Mouse (Mus musculus): Measurements from ENCODE around the gene Mcam.

- TF ChIP-seq POLR2A (IDR thresholded peaks at IDR 0.05; ENCODE audit: insufficient read depth, low read length) (no peak), CTCF (IDR thresholded peaks at IDR 0.05; ENCODE audit: low read depth, low read length) (no peak)
These were observed 2.1 kb upstream of the Mcam start for GRCm38 (mm10) chr9:44132200-44132599.

Measured in ES-Bruce4 (cell line).